Mouse (Mus musculus): Measurements from ENCODE around the gene Fezf2.

The Fezf2 gene

DNA sequence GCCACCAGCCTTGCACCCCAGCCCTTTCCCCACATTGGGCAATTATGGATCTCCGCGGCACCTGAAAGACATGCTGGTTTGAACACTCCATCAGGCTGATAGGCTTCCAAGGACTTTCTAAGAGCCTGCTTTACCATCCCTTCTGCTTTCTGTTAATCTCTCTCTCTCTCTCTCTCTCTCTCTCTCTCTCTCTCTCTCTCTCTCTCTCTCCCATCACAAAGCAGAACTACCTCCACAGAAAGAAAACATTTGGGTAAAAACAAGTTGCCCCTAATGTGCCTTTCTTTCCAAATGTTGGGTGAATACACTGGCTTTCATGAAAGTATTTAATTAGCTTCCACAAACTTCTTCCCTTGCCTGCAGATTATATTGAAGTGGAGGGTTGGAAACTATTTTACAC, at the start of gene Fezf2:
Gene Fezf2, minus strand, starts transcription at position 101 of the 400 bp plus-strand sequence.
- DNase-seq (ENCODE audit: extremely low read depth, low read depth, low spot score) = no peak

DNA sequence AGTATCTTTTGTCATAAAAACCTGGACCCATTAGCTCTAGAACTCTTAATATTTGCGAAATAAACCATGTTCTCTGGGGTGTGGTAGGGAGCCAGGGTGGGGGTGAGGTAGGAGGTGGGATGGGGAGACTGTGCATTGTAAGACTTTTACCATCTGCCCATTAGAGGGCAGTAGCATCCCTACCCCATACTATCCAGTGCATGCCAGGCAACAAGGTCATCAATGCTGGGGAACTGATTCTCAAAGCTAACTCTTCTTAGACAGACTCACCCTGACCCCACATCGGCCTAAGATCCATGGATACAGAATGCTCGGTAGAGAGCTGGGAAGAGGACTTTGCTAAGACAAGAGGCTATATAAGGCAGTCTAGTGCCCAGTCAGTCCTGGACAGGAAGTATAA, 49.6 kb upstream of the Fezf2 start:
- no peak for DNase-seq (ENCODE audit: extremely low read depth, low read depth, low spot score)

DNA sequence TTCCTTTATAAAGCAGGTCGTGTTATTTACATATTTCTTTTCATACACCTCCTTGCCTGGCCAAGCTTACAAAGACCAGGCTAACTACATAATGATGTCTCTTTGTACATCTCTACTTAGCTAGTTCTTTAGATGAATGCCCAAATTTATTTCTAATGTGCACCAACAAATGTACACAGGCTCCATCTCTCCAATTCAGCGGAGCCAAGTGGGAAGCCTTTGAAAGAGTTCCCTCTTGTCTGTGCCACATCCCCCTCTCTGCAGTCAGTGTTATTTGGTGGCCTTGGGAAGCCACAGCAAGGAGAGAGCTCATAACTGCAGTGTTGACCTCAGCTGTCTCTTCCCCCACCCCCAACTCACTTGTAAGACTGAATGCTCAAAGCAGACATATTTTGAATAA, 46.3 kb upstream of the Fezf2 start:
- DNase-seq (ENCODE audit: extremely low read depth, low read depth, low spot score) = no peak

DNA sequence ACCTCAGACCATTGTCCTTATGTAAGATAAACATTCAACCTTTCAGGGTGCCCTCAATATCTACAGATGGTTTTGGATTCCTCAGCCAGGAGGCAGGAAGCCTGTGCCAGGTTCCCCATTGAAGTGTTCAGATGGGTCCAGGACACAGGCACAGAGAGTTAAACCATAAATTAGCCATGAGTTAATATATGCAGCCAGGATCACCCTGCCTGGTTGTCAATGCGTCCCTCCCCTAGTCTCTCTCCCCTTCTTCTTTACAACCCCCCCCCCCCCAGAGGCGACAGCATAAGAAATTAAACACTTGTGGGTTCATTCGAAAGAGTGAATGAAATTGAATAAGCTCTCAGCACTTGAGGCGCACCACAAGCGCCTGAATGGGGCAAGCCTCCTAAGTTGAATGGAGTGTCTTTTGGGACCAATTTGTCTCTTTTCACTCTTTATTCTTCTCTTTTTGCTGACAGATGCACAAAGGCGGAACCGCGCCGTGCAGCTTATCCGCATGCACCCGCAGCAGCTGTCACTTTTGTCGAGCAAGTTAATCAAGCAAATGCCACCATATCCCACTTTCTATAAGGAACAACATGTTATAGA, 45.4 kb upstream of the Fezf2 start:
- no peak for DNase-seq (ENCODE audit: extremely low read depth, low read depth, low spot score)

DNA sequence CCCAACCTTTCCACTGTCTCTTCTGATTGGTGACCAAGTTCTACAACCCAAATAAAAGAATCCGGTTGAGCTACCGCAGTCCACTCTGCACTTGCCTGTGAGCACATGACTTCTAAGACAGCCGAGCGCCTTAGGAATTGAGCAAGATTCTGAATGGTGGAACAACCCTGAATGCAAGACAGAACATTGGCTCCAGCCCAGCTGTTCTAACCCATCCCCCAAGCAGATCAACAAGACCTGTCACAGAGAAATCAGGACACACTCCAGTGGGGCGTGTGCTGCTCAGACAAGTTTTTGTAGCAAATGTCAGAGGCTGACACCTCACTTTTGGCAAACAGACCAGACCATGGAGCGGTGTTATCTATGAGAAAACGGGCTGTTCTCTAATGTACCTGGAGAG, 43.2 kb upstream of the Fezf2 start:
- peak; percentile 11 for DNase-seq (ENCODE audit: extremely low read depth, low read depth, low spot score)

DNA sequence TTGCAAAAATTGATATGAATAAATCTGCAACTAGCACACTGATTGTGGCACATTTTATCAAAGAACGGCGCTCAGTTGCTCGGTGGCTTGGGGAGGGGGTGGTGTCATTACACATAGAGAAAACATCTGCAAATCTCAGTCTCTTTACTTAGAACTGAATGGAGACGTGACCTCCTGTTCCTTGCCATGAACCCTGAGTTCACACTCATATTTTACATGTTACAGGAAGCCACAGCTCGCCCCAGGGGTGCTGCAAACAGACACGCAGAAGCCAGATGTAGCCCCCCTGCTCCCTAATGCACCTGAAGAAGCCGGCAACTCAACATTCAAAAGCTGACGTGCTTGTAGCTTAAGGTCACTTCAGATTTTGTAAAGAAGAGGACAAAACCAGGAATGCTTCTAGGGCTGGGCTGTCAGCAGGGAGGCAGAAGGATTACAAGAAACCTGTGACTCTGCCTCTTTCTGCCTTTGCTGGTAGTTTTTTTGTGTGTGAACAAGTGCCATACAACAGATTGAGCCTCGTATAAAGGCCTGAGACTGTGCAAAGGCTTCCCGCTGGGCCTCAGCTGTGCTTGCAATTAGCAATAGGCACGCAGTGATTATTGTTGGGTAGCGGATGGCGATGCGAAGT, 40.9 kb upstream of the Fezf2 start:
- no peak for DNase-seq (ENCODE audit: extremely low read depth, low read depth, low spot score)

DNA sequence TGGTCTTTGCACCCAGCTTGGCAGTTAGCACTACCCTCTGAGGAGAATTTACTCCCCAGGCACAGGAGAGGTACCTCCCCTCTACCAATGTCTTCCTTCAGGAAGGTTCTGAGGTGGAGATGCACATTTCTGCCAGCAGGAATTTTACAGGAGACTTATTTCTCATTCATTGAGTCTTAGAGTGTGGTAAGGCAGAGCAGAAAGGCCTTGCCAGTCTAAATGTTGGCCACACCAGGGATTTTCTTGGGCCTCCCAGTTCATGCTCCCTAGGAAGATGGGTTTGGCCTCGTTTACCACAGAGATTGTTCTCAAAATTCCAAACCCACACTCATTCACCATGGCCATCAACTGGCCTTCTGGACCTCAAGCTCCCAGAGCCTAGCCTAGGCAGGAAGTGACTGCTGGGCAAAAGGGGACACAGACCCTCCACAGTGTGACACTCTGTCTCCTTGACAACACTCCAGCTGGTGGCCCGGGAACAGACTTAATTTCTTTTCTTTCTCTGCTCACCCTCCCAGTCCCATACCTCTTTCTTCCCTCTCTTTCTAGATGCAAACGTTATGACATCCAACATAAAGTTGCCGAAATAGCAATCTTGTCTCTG, 40.3 kb upstream of the Fezf2 start:
- DNase-seq (ENCODE audit: extremely low read depth, low read depth, low spot score) = no peak

DNA sequence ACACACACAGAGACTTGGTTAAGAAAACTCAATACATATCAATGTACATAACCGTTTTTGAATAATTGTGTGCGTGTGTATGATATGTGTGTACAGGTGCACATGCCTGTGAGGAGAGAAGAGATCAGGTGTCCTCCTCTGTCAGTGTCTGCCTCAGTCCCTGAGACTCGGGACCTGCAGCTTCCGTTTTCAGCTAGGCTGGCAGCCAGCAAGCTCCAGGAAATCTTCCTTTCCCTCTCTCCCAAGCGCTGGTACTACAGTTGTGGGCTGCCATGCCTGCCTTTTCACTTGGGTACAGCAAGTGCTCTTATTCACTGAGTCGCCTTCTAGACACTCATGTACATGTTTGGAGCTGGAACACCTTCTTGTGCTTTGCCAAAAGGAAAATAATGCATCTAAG, 39.2 kb upstream of the Fezf2 start:
- DNase-seq (ENCODE audit: extremely low read depth, low read depth, low spot score) = no peak

DNA sequence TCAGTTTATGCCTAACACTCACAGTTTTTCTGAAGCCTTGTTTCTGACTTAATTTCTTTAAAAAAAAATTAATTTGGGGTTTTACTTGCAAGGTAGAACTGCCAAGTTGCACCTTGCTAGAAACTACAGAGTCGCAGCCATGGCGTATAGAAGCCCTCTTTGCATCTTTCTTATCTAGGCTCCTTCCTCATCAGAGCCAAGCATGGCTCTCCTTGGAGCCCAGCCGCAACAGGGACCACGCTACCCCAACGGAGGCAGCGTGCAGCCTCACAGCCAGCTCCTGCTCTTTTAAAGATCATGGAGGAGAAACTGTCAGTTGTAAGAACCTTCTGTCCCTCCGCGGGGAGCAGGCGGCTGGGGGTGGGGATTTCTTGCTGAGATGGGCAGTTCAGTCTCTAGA, 29.9 kb upstream of the Fezf2 start:
- no peak for DNase-seq (ENCODE audit: extremely low read depth, low read depth, low spot score)

DNA sequence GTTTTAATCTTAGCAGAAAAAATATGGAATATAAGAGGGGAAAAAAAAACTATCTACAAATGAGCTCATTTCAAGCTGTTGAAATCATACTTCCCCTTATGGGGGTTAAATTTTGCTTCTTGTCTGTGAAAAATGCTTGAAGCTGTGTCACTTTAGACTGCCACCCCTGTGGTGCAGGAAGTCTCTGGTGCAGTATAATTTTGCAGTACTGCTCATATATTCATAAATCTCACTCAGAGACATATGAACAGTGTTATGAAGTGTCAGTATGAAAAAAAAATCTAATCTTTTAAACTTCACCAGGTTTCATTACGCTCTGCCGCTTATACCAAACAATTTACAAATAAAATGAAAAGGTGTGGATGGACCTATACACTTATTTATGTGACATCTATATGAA, 29.3 kb upstream of the Fezf2 start:
- DNase-seq (ENCODE audit: extremely low read depth, low read depth, low spot score) = no peak

DNA sequence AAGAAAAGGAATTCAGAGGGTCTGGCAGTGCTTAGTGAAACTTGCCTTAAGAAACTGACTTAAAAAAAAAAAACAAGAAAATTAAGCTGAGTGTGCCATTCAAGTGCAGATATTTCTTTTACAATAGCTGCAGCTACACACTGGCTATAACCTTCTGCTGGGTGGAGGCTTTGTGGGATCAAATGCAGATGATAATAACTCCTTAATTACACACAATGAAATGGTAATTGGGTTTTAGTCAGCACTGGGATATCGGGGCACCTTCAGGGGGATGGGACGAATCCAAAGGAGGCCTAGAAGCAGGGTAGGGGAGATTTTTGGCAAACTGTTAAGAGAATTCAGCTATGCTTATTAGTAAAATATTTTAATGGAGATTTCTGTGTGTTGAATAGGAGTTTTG, 27.5 kb upstream of the Fezf2 start:
- DNase-seq (ENCODE audit: extremely low read depth, low read depth, low spot score) = no peak

DNA sequence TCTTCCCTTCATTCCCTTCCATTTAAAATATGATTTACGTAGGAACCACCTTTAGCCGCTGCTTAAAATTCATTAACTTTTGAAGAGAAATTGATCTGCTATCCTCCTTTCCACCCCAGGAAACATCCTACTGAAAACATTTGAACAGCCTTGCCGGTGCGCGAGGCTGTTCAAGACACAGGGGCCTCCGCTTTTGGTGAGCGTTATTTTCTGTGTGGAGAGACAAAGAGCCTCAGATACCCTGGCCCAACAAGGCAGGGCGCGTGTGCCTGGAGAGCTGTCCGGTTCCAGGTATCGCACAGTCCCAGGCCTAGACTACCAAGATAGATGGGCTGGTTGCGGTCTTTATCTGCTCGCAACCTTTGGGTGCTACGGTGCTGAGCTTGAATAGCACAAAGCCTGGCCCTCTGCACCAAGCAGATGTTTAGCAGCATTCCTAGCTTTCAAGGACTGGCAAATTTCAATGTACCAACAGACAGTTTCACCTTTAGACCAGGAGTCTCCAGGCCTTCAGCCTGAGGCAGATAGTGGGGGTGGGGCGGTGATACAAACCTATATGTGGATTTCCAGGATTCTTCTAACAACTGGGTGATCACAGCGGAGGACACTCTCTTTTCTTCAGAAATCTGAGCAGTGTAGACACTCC, 2.4 kb upstream of the Fezf2 start:
- no peak for DNase-seq (ENCODE audit: extremely low read depth, low read depth, low spot score)

DNA sequence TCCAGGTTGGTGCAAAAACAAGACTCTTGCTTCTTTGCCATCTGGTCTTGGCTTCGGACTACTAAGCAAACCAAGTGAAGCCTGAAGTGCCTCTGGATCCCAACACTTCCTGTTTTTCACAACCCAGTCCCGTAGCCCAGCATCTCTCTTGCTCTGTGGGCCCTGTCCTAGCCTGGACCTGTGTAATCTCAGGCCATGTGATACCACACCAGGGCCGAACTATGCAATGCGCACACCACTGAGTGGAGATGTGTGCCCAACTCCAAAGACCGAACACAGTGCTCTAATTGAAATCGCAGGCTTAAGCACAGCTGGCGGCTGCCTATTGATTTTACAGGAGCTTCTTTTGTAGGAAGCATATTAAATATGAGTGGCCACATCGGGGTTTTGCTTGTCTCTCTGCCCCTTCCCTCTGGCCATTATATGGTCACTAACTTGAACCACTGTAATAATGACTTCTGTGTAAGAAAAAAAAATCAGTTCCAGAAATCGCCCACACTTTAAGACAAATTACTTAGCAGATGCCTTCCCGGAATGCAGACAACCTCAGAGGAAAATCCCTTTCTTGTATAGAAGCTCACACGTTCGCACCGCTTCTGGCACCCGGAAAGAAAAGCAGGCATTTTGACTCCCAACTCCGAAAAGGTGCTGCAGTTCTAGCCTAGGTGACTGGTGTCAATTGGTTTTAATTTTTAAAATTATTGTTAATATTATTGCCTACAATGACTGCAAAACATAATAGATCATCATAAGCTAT, 1.5 kb upstream of the Fezf2 start:
- DNase-seq (ENCODE audit: extremely low read depth, low read depth, low spot score) = no peak

DNA sequence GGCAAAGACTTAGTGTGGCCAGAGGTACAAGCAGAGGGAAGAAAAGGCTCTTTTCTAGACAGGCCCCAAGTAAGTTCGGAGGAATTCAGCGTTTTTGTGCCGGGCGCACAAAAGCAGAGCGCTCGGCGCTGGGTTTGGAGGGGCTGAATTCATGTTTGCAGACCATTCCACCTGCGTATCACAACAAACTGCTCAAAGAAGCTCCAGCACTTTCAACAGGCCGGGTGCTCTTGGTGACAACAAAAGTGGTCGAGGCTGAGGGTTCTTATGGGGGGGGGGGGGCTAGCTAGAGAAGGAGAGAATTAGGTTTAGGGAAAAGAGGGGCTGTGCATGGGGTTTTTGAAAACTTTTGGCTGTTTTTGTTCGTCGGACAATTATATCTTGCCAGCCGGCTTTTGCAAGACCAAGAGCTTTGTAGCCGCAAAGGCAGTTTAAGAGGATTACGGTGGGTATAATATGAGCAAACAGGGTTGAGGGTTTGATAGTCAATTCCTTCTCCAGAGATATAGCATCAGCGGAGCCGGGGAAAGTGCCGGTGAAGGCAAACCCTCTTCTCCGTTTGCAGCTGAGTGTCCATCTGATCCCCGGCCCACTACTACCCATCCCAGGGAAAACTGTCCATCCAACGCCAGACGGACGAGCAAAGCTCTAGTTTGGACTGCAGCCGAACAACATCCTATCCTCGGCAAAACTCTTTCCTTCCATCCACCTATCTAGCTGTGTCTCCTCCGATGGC, 956 bp downstream of the Fezf2 start:
- DNase-seq (ENCODE audit: extremely low read depth, low read depth, low spot score) = no peak

DNA sequence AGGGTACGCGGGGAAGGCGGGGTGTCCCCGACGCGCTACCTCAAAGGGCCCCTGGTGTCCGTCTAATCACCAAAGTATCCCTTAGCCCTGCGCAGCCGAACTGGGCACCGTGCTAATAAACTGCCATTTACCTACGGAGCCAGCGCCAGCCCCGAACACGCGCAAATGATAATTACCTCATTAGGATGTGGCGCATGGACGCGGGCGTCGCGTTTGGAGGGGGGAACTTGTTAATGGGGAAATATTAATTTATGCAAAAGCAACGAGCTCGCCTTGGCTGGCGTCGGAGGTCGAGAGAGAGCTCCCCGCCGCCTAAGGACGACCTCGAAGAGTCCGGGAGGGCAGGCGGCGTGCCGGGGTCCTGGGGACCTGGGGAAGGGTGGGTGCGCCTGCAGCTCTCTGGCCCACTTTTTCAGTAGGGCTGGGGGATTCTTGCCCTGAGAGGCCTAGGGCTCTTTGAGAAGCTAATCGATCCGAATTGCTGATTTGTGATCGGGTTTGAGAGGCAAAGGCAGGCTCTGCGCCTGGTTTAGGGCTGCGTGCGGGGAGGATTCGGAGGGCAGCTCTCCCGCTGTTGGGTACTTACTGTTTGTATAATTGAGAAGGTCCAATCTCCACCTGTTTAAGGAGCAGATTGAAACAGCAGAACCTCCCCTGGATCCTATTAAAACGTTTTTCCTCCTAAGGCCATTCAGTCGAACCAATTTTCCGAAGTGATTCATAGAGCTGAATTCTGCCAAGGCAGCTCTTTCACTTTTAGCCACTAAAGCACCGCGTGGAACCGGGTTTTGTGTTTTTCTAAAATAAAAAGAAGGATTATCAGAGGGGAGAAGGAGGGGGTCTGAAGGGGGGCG, 1.8 kb downstream of the Fezf2 start:
- no peak for DNase-seq (ENCODE audit: extremely low read depth, low read depth, low spot score)

DNA sequence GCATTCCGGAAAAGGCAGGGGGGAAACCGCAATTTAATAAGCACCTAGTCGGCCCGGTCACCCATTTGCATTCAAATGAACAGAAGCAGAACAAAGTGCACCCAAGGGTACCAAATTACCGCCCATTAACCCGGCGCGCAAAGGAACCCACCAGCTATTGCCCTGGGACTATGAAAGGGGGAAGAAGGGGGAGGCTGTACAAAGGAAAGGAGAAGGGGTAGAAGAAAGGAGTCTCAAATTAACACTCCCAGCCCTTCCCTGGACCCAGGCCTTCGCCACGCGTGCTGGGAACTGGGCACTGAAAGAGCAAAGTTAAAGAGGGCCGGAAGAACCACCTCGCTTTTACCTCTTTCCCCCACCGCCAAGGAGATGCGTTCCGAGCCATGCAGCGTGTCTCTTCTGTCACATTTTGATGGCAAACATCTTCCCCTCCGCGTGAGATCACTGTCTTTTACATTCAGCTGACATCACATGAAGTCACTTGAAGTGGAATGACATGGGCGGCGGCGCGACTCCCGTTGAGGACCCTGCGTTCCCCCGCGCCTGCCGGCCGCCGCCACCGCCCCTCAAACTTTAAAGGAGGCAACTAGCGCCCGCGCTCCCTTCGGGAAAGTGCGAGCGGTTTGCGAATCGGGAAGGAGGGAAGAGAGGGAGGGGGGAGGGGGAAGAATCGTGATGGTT, 2.6 kb downstream of the Fezf2 start:
- DNase-seq (ENCODE audit: extremely low read depth, low read depth, low spot score) = no peak

DNA sequence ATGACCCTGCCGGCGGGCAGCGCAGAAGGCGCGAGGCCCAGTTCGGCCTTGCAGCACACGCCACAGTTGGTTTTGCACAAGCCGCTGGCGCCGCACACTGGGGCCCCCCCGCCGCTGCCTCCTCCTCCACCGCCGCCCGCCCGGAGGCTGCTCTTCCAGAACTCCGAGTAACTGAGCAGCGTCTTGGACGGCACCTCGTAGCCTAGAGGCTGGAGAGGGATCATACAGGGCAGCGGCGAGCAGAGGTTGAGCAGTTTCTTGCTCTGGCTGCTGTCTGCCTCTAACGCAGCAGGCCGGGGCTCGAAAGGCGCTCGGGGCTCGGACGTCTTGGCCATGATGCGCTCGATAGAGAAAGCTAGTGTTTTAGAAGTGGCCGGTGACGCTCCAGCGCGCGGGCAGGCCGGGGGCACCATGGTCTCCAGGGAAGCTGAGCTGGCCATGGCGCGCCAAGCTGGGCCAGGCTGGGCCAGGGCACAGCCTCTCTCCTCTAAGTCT, 3.2 kb downstream of the Fezf2 start:
- no peak for DNase-seq (ENCODE audit: extremely low read depth, low read depth, low spot score)

DNA sequence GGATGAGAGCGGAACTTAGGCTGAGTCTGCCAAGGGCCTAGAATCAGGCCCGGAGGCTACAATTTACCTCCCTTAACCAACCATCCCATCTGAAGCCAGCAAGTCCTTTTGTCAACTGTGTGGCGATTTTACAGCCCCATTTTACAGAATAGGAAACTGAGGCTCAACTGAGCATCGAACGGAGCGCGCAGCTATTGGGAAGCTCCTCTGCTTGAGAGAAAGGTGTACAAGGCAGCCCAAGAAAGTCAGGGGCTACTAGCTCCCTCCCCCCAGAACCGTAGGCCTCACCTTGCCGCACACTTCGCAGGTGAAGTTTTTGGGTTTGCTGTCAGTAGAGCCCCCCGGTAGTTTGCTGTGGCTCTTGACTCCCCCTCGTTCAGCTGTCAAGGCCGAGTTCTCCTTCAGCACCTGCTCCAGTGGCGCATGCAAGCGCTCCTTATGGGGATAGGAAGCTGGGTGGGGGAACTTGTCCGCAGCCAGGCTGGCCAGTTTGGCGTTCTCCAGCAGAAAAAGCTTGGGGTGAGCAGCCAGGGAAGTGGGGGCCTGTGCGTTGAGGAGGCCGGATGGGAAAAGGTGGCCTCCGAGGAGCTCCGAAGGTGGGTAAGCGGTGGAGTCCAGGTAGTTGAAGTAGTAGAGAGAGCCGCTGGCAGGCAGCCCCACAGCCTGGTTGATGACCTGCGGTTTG, 3.8 kb downstream of the Fezf2 start:
- no peak for DNase-seq (ENCODE audit: extremely low read depth, low read depth, low spot score)

Measured in fat pad, adult 2 months (tissue).